Mouse (Mus musculus) thymus, adult 2 months (tissue): ENCODE measurements around the gene Nipal4.

Experiments
- CTCF ChIP-seq: fragments of 200-500 bp; IDR thresholded peaks from 2 replicates; pipeline ENCODE4 v1.5.1; 2012; ENCODE audit warnings: mild to moderate bottlenecking, control low read depth, low read length, moderate library complexity, borderline replicate concordance; ENCODE audit not compliant: control insufficient read depth, poor library complexity, insufficient read depth; ENCODE audit errors: extremely low read depth
- POLR2A ChIP-seq: fragments of 200-500 bp; IDR thresholded peaks from 2 replicates; pipeline ENCODE4 v1.6.1; 2012; ENCODE audit warnings: mild to moderate bottlenecking, low read length, control low read depth, moderate library complexity; ENCODE audit not compliant: control insufficient read depth, poor library complexity, insufficient read depth; ENCODE audit errors: extremely low read depth

GRCm38 (mm10) chr11:46215354-46215753 is 49.0 kb upstream of the Nipal4 start:
- TF ChIP-seq CTCF = peak; percentile 24; the same call in 1 of the 2 replicates
- no peak for TF ChIP-seq POLR2A
